Mouse (Mus musculus) bone marrow macrophage, adult 2 months (primary cell): ENCODE results near the gene B4galt1.

Source experiments
- CTCF ChIP-seq: IDR thresholded peaks from 2 replicates; pipeline ENCODE4 v1.5.1; 2012; ENCODE audit warnings: low read depth, mild to moderate bottlenecking, low read length, moderate library complexity
- POLR2A ChIP-seq: IDR thresholded peaks from 2 replicates; pipeline ENCODE4 v1.6.1; 2012; ENCODE audit warnings: mild to moderate bottlenecking, low read depth, low read length, borderline replicate concordance

DNA sequence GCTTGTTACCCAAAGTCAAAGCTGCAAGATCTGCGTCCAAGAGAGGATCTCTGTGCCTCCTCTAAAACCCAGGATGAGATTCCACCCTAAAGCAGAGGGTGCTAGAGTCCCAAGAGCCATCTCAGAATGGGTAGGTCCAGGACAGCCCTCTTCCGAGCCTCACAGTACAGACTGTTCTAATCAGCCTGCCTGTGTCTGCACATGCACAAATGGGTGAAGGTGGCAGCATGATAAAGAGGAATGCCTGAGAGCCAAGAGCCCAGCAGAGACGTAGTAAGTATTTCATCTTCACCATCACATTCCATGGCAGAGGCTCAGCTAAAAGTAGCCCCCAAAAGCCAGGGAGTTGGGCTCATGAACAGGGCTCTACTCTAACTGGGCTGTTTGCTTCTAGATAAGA is 4.3 kb downstream of the B4galt1 start:
- TF ChIP-seq CTCF: no peak
- TF ChIP-seq POLR2A: no peak
